Mouse (Mus musculus) heart, adult 2 months (tissue): ENCODE measurements at regions not wholly inside any gene's neighbourhood (a gene's known extent, or its start where the extent isn't known, plus 50 kb on each side); places are given as distances from the start of the nearest gene placed in this dataset.

ENCODE experiments used
- CTCF ChIP-seq: fragments of 200-600 bp; IDR thresholded peaks from 2 replicates; pipeline ENCODE4 v1.8.1; 2022; ENCODE audit warnings: antibody characterized with exemption, mild to moderate bottlenecking, moderate library complexity
- EP300 ChIP-seq: fragments of 200-500 bp; IDR thresholded peaks from 2 replicates; pipeline ENCODE4 v1.6.1; 2011; ENCODE audit warnings: low read depth, low read length, control low read depth; ENCODE audit not compliant: insufficient read depth
- POLR2A ChIP-seq: fragments of 200-500 bp; IDR thresholded peaks from 2 replicates; pipeline ENCODE4 v1.6.1; 2011; ENCODE audit warnings: mild to moderate bottlenecking, low read depth, low read length, control low read depth; ENCODE audit not compliant: insufficient read depth

DNA sequence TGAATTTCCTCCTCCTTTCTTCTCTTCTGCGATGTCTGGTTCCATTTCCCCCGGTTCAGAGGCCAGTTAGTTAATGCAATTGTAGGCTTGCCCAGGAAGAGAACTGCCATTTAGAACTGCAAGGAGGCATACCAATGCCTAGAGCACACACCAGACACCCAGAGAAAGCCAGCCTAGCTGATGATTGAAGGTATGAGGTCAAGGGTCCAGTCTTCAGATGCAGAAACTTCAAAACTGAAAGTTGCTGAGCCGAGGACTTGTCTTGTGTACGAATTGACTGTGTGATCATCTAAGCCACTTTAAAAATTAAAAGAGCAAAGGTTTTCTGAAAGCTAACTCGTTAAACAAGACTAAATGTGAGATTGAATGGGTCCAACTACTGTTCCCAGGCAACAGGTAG is 542.5 kb upstream of the Map3k7 start:
- no peak for TF ChIP-seq EP300
- no peak for TF ChIP-seq CTCF
- no peak for TF ChIP-seq POLR2A
